Mouse (Mus musculus): ENCODE measurements around the gene Colec11. TPM values are rescaled to one million over a fixed set of nuclear protein-coding genes. Genes with fewer than 3 reads are reported as not detected.
A peak's percentile ranks its signal among the peaks of the same experiment; 100 is the strongest.

Colec11 gene
- polyA plus RNA-seq, 1 experiment from 2014 or later: 0.52 TPM

GRCm38 (mm10) chr12:28625407-28625806 lies 2.2 kb upstream of the Colec11 start:
- WGBS: 88% methylated on average over 7 of the region's 7 CpGs

GRCm38 (mm10) chr12:28624251-28624650 lies 1.1 kb upstream of the Colec11 start:
- Histone ChIP-seq H3K9me3 (no peaks in the 10 kb centered on the region), H3K9ac (replicated peaks) (no peak overlapping the region), H3K36me3 (peaks cover 14% of the 10 kb centered on the region), H3K27ac (replicated peaks) (no peak overlapping the region), H3K4me3 (no peak overlapping the region), H3K4me2 (replicated peaks) (no peak overlapping the region), H3K27me3 (no peaks in the 10 kb centered on the region), H3K4me1 (0 out of 2 replicates have a peak, but pooled peaks cover 11% of the 10 kb centered on the region)
- no peak for ATAC-seq (replicated peaks)
- WGBS: 85% methylated on average over 2 of the region's 2 CpGs

More at GRCm38 (mm10) chr12:28625407-28625806, 2.2 kb upstream of the Colec11 start:
- H3K9ac ChIP-seq (replicated peaks): no peak overlapping the region
- no peak for ATAC-seq (replicated peaks)
- H3K36me3 ChIP-seq: peaks cover 26% of the 10 kb centered on the region
- H3K27me3 ChIP-seq: no peaks in the 10 kb centered on the region
- no peak overlapping the region for H3K4me3 ChIP-seq
- H3K4me1 ChIP-seq: 0 out of 2 replicates have a peak, but pooled peaks cover 11% of the 10 kb centered on the region
- H3K4me2 ChIP-seq (replicated peaks): no peak overlapping the region
- no peaks in the 10 kb centered on the region for H3K9me3 ChIP-seq
- H3K27ac ChIP-seq (replicated peaks): no peak overlapping the region

- Histone ChIP-seq H3K4me2 (replicated peaks) (no peak overlapping the region), H3K27me3 (no peaks in the 10 kb centered on the region), H3K4me3 (no peak overlapping the region), H3K36me3 (no peaks in the 10 kb centered on the region), H3K9me3 (no peaks in the 10 kb centered on the region), H3K9ac (replicated peaks) (no peak overlapping the region), H3K27ac (replicated peaks) (no peak overlapping the region), H3K4me1 (0 out of 2 replicates have a peak, but pooled peaks cover 11% of the 10 kb centered on the region)
- no peak for ATAC-seq (replicated peaks)
- WGBS: 88% methylated on average over 1 of the region's 1 CpGs
These were observed 536 bp downstream of the Colec11 start for GRCm38 (mm10) chr12:28622641-28623040.

GRCm38 (mm10) chr12:28622167-28622532 lies 1.0 kb downstream of the Colec11 start:
- Histone ChIP-seq H3K27me3 (no peaks in the 10 kb centered on the region), H3K9me3 (no peaks in the 10 kb centered on the region), H3K4me2 (replicated peaks) (no peak overlapping the region), H3K4me3 (no peak overlapping the region), H3K27ac (replicated peaks) (no peak overlapping the region), H3K36me3 (no peaks in the 10 kb centered on the region), H3K9ac (replicated peaks) (no peak overlapping the region), H3K4me1 (0 out of 2 replicates have a peak, but pooled peaks cover 11% of the 10 kb centered on the region)
- no peak for ATAC-seq (replicated peaks)
- WGBS: 49% methylated on average over 5 of the region's 5 CpGs

- Histone ChIP-seq H3K4me2 (replicated peaks) (no peak overlapping the region), H3K36me3 (no peaks in the 10 kb centered on the region), H3K27ac (replicated peaks) (no peak overlapping the region), H3K9me3 (no peaks in the 10 kb centered on the region), H3K4me3 (no peak overlapping the region), H3K4me1 (0 out of 2 replicates have a peak, but pooled peaks cover 11% of the 10 kb centered on the region), H3K9ac (replicated peaks) (no peak overlapping the region), H3K27me3 (no peaks in the 10 kb centered on the region)
- ATAC-seq (replicated peaks): no peak
- 37% methylated on average over 7 of the region's 7 CpGs for WGBS
These were observed 1.6 kb downstream of the Colec11 start for GRCm38 (mm10) chr12:28621451-28622166.

GRCm38 (mm10) chr12:28617297-28617696 lies 5.9 kb downstream of the Colec11 start:
- no peak overlapping the region for H3K4me3 ChIP-seq
- H3K4me2 ChIP-seq (replicated peaks): no peak overlapping the region
- H3K27me3 ChIP-seq: no peaks in the 10 kb centered on the region
- 0 out of 2 replicates have a peak, but pooled peaks cover 10% of the 10 kb centered on the region for H3K4me1 ChIP-seq
- H3K27ac ChIP-seq (replicated peaks): no peak overlapping the region
- no peak for ATAC-seq (replicated peaks)
- H3K9me3 ChIP-seq: no peaks in the 10 kb centered on the region
- WGBS: 74% methylated on average over 4 of the region's 4 CpGs
- H3K36me3 ChIP-seq: no peaks in the 10 kb centered on the region
- no peak overlapping the region for H3K9ac ChIP-seq (replicated peaks)

- H3K4me2 ChIP-seq (replicated peaks): no peak overlapping the region
- ATAC-seq (replicated peaks): no peak
- no peak overlapping the region for H3K4me3 ChIP-seq
- no peaks in the 10 kb centered on the region for H3K4me1 ChIP-seq
- 79% methylated on average over 7 of the region's 7 CpGs for WGBS
- H3K9me3 ChIP-seq: no peaks in the 10 kb centered on the region
- no peaks in the 10 kb centered on the region for H3K27me3 ChIP-seq
- no peaks in the 10 kb centered on the region for H3K36me3 ChIP-seq
- no peak overlapping the region for H3K9ac ChIP-seq (replicated peaks)
- H3K27ac ChIP-seq (replicated peaks): no peak overlapping the region
These were observed 8.8 kb downstream of the Colec11 start for GRCm38 (mm10) chr12:28614401-28614800.

- no peak for ATAC-seq (replicated peaks)
- no peak overlapping the region for H3K4me2 ChIP-seq (replicated peaks)
These were observed 10.8 kb downstream of the Colec11 start for GRCm38 (mm10) chr12:28612391-28612790.

GRCm38 (mm10) chr12:28607546-28608305 lies 15.5 kb downstream of the Colec11 start:
- peak; percentile 88 for ATAC-seq (replicated peaks)
- no peaks in the 10 kb centered on the region for H3K27me3 ChIP-seq
- H3K27ac ChIP-seq (replicated peaks): peak overlapping the region; percentile 75
- H3K9me3 ChIP-seq: no peaks in the 10 kb centered on the region
- 25% methylated on average over 17 of the region's 17 CpGs for WGBS
- H3K36me3 ChIP-seq: no peaks in the 10 kb centered on the region
- H3K9ac ChIP-seq (replicated peaks): peak overlapping the region; percentile 41
- H3K4me1 ChIP-seq: peaks cover 20% of the 10 kb centered on the region
- H3K4me2 ChIP-seq (replicated peaks): peak overlapping the region; percentile 36
- H3K4me3 ChIP-seq: peak overlapping the region; percentile 10

More at GRCm38 (mm10) chr12:28612391-28612790, 10.8 kb downstream of the Colec11 start:
- H3K9ac ChIP-seq (replicated peaks): no peak overlapping the region
- H3K27me3 ChIP-seq: no peaks in the 10 kb centered on the region
- no peaks in the 10 kb centered on the region for H3K36me3 ChIP-seq
- WGBS: 64% methylated on average over 6 of the region's 6 CpGs
- H3K9me3 ChIP-seq: no peaks in the 10 kb centered on the region
- H3K4me3 ChIP-seq: no peak overlapping the region
- no peak overlapping the region for H3K27ac ChIP-seq (replicated peaks)
- H3K4me1 ChIP-seq: peaks cover 13% of the 10 kb centered on the region

- H3K4me3 ChIP-seq: no peak overlapping the region
- H3K27ac ChIP-seq (replicated peaks): no peak overlapping the region
- H3K4me1 ChIP-seq: peaks cover 32% of the 10 kb centered on the region
- 46% methylated on average over 1 of the region's 1 CpGs for WGBS
- H3K36me3 ChIP-seq: no peaks in the 10 kb centered on the region
- no peak overlapping the region for H3K4me2 ChIP-seq (replicated peaks)
- H3K9me3 ChIP-seq: no peaks in the 10 kb centered on the region
- H3K27me3 ChIP-seq: no peaks in the 10 kb centered on the region
- no peak for ATAC-seq (replicated peaks)
- H3K9ac ChIP-seq (replicated peaks): no peak overlapping the region
These were observed 19.7 kb downstream of the Colec11 start for GRCm38 (mm10) chr12:28603494-28603893.

GRCm38 (mm10) chr12:28602259-28602658 lies 20.9 kb downstream of the Colec11 start:
- peak; percentile 62 for ATAC-seq (replicated peaks)
- peak overlapping the region; percentile 28; the same call in 1 of the 2 replicates for H3K27ac ChIP-seq (replicated peaks)
- H3K4me3 ChIP-seq: no peak overlapping the region
- H3K4me1 ChIP-seq: peaks cover 20% of the 10 kb centered on the region
- 13% methylated on average over 4 of the region's 4 CpGs for WGBS
- H3K9me3 ChIP-seq: no peaks in the 10 kb centered on the region
- H3K27me3 ChIP-seq: no peaks in the 10 kb centered on the region
- no peak overlapping the region for H3K9ac ChIP-seq (replicated peaks)
- H3K4me2 ChIP-seq (replicated peaks): no peak overlapping the region
- no peaks in the 10 kb centered on the region for H3K36me3 ChIP-seq

GRCm38 (mm10) chr12:28598526-28598991 lies 24.6 kb downstream of the Colec11 start:
- Histone ChIP-seq H3K4me3 (no peak overlapping the region), H3K27ac (replicated peaks) (no peak overlapping the region), H3K27me3 (no peaks in the 10 kb centered on the region), H3K9ac (replicated peaks) (no peak overlapping the region), H3K9me3 (no peaks in the 10 kb centered on the region), H3K4me1 (peaks cover 21% of the 10 kb centered on the region), H3K4me2 (replicated peaks) (no peak overlapping the region), H3K36me3 (no peaks in the 10 kb centered on the region)
- WGBS: 64% methylated on average over 2 of the region's 2 CpGs
- ATAC-seq (replicated peaks): no peak

Measured in forebrain, embryonic 15.5 days (tissue).